Mouse (Mus musculus) forebrain, postnatal 0 days (tissue): ENCODE data around the gene Usp47. TPM values are rescaled to one million over a fixed set of nuclear protein-coding genes. Genes with fewer than 3 reads are reported as not detected.
A peak's percentile ranks its signal among the peaks of the same experiment; 100 is the strongest.

ENCODE experiments used
- ATAC-seq: fragments of 200-750 bp; cut with Nextera tagmentation; 2 replicates; pipeline ENCODE4 v1.8.0; 2017; ENCODE audit warnings: mild to moderate bottlenecking, moderate library complexity
- DNase-seq: peaks from one replicate; pipeline ENCODE4 v3.0.0-alpha.2; 2015
- H3K27ac ChIP-seq: fragments of 300-500 bp; sonication (generic); 2 replicates; pipeline ENCODE4 v1.5.1; 2014; ENCODE audit warnings: low read depth, mild to moderate bottlenecking, antibody characterized with exemption, low read length, moderate library complexity, mixed read lengths
- H3K27me3 ChIP-seq: fragments of 300-500 bp; sonication (generic); 2 replicates; pipeline ENCODE4 v1.6.1; 2014; ENCODE audit warnings: mild to moderate bottlenecking, low read length, mixed read lengths; ENCODE audit not compliant: insufficient read depth
- H3K36me3 ChIP-seq: fragments of 300-500 bp; sonication (generic); 2 replicates; pipeline ENCODE4 v1.6.1; 2014; ENCODE audit warnings: mild to moderate bottlenecking, moderate library complexity; ENCODE audit not compliant: insufficient read depth
- H3K4me1 ChIP-seq: fragments of 300-500 bp; sonication (generic); 2 replicates; pipeline ENCODE4 v1.6.1; 2014; ENCODE audit warnings: antibody characterized with exemption; ENCODE audit not compliant: insufficient read depth
- H3K4me2 ChIP-seq: fragments of 300-500 bp; sonication (generic); 2 replicates; pipeline ENCODE4 v1.6.1; 2014; ENCODE audit warnings: low read depth, mild to moderate bottlenecking, moderate library complexity
- H3K4me3 ChIP-seq: fragments of 300-500 bp; sonication (generic); 2 replicates; pipeline ENCODE4 v1.5.1; 2014; ENCODE audit warnings: low read depth, low read length, mixed read lengths
- H3K9ac ChIP-seq: fragments of 300-500 bp; sonication (generic); 2 replicates; pipeline ENCODE4 v1.6.1; 2014; ENCODE audit warnings: mild to moderate bottlenecking
- H3K9me3 ChIP-seq: fragments of 300-500 bp; sonication (generic); 2 replicates; pipeline ENCODE4 v1.6.1; 2016; ENCODE audit warnings: low read length
- CTCF ChIP-seq: sonication (generic); IDR thresholded peaks from 2 replicates; pipeline ENCODE4 v1.5.1; 2016; ENCODE audit warnings: antibody characterized with exemption, control low read depth, low read depth
- WGBS: fragments of 180-500 bp; shearing (Covaris S2); extraction: QIAGEN DNeasy Blood & Tissue Kit; methylation state at CpG from one replicate; pipeline ENCODE4 v1.1.7; 2014; 5-methylcytosine and 5-hydroxymethylcytosine counted together
- polyA plus RNA-seq: library from polyadenylated mRNA; unstranded; fragments of >200 nt; fragmentation: Nextera tagmentation; extraction: Ambion mirVana; gene quantifications from 2 replicates; pipeline ENCODE4 v1.2.1, GENCODE M21; 2015
- total RNA-seq: library from RNA; depleted of rRNA; stranded (reverse); fragments of >200 nt; gene quantifications from 2 replicates; pipeline ENCODE4 v1.2.3, GENCODE M21; 2014; rRNA removed

The Usp47 gene
- total and polyA plus RNA-seq, 2 experiments from 2014 or later: 52.0 to 121 TPM

DNA sequence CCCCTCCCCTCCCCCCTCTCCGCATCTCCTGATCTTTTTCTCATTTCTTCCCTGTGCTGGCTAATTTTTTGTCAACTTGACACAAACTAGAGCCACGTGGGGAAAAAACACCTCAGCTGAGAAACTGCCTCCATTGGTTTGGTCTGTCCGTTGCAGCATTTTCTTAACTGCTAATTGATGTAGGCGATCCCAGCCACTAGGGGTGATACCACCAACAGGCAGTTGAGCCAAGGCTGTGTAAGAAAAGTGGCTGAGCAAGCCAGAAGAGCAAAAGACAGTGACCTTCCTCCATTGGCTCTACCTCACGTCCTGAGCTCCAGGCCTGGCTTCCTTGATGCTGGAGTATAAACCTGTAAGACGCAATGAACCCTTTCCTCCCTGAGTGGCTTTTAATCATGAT is 136.5 kb downstream of the Usp47 start:
- Histone ChIP-seq H3K4me1 (peaks cover 3% of the 10 kb centered on the region; the same call in 1 of the 2 replicates), H3K27me3 (no peaks in the 10 kb centered on the region), H3K4me3 (no peak overlapping the region), H3K9me3 (no peaks in the 10 kb centered on the region), H3K36me3 (no peaks in the 10 kb centered on the region), H3K27ac (no peak overlapping the region), H3K9ac (no peak overlapping the region), H3K4me2 (no peak overlapping the region)
- peak; percentile 49 for TF ChIP-seq CTCF
- WGBS: 37% methylated on average over 5 of the region's 6 CpGs
- ATAC-seq (no peak), DNase-seq (no peak)

Other genes with a start within 250 kb of the Usp47 start
- 22.0 and 22.6 TPM in 2 replicates for gene Galnt18, start 243.5 kb upstream of the Usp47 start, total RNA-seq
- gene Galnt18, start 243.5 kb upstream of the Usp47 start, polyA plus RNA-seq: 13.9 and 18.0 TPM in 2 replicates
- 50.8 and 53.8 TPM in 2 replicates for gene Dkk3, start 135.6 kb downstream of the Usp47 start, total RNA-seq
- 48.1 and 49.9 TPM in 2 replicates for gene Dkk3, start 135.6 kb downstream of the Usp47 start, polyA plus RNA-seq
- 28.6 and 29.0 TPM in 2 replicates for gene Mical2, start 202.4 kb downstream of the Usp47 start, total RNA-seq
- 16.3 and 18.3 TPM in 2 replicates for gene Mical2, start 202.4 kb downstream of the Usp47 start, polyA plus RNA-seq